Mouse (Mus musculus): ENCODE results near the gene Olfr50.

Gene Olfr50

DNA sequence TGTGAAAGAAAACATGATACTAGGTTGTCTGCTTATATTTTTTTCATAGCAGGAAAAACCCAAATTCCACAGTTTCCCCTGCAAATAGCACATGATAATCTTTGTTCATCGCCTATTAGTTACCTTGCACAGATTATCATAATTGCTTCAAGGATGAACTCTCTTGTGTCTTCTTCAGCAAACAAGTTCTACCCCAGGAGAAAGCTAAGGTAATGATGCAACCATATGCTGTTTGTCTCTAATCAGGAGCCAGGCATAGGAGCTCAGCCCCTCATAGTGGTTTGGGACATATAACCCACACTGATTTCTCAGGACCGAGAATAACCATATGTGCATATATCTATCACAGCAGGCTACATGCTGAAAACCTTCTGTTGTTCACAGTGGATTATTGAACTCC lies at the start of gene Olfr50:
Gene Olfr50 (plus strand): TSS at position 301 of the 400 bp plus-strand sequence.
- in situ Hi-C loops (cut with MseI, MboI), result no loop called here

DNA sequence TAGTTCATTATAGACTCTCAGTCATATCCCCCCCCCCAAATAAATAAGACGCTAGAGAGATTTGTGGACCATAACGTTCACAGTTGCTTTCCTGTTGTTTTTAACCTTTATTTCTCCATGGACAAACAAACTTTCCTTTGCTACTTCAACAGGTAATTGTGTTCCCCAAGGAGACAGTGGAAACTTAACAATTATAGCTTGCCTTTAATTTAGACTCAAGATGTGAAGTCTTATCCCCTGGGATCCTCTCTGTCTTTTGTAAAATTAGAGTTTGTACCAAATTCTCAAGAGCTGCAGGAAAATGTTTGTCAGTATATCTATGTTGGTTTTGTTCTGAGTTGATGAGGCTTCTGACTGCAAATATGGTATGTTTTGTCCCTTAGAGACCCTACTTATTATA lies 6.4 kb upstream of the Olfr50 start, which contains the start of gene Olfr348:
Gene Olfr348 (plus strand): TSS at position 301 of the 400 bp plus-strand sequence.
- in situ Hi-C loops (cut with MseI, MboI), result no loop called here

DNA sequence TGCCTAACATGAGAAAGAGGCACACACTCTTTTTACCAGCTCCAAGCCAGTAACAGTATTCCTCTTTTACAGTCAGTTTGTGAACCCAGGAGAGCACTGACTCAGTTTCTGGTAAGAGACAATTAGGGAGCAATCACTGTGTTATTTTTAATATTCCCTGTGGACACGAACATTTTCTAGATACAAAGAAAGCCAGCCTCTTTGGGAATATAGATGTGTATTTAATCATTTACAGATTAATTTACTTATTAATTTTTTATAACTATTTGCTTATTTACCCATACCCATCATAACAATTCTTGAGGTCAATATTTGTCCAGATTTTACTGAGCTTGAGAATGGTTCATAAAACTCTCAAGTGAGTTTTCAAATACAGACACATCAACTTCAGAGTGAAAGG lies 26.6 kb downstream of the Olfr50 start, which contains the start of gene Olfr3:
Gene Olfr3 (minus strand): TSS at position 101 of the 400 bp plus-strand sequence.
- in situ Hi-C loops (cut with MseI, MboI), result no loop called here

DNA sequence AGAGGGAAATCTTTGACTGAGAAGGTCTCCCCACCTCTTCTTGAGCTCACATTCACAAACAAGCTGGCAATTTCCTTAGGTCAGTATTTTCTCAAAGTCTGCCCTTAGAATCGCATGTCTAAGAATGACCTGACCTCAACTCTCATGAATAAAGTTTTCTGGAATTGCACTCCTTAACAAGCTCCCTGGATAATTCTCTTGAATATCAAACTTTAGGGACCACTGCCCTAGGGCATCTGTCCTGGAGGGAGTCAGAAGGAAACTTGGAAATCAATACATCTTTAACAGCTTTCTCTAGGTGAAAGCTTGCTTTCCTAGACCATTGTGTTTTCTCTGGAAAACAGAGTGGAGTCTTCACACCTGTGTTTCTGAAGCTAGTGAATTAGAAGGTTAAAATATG lies 55.7 kb downstream of the Olfr50 start, which contains the start of gene Olfr350:
Gene Olfr350 (plus strand): TSS at position 301 of the 400 bp plus-strand sequence.
- in situ Hi-C loops (cut with MseI, MboI), result no loop called here
